Mouse (Mus musculus): ENCODE data around the gene Magix. TPM values are rescaled to one million over a fixed set of nuclear protein-coding genes. Genes with fewer than 3 reads are reported as not detected.

Magix gene
- polyA plus RNA-seq, 2 experiments: 0.55 to 0.87 TPM

- no peaks in the 10 kb centered on the region for H3K36me3 ChIP-seq (ENCODE audit: control insufficient read depth, insufficient read depth, low read length)
- H3K27ac ChIP-seq (replicated peaks; ENCODE audit: low read depth, low read length): 0 out of 2 replicates have a peak within 1 kb of the TSS, but pooled peaks have one; percentile 33
- peak within 1 kb of the TSS; percentile 55 for H3K4me3 ChIP-seq (replicated peaks; ENCODE audit: low read length)
- DNase-seq (ENCODE audit: low spot score) (peak; percentile 92), ATAC-seq (ENCODE audit: low FRiP score, low read depth) (peak; percentile 98)
- H3K27me3 ChIP-seq (ENCODE audit: control insufficient read depth, insufficient read depth, low read length): no peaks in the 10 kb centered on the region
- H3K4me2 ChIP-seq (replicated peaks; ENCODE audit: low read depth, low read length, severe bottlenecking): peak within 1 kb of the TSS; percentile 53
- H3K4me1 ChIP-seq (ENCODE audit: control insufficient read depth, insufficient read depth, low read length): no peaks in the 10 kb centered on the region
- H3K9me3 ChIP-seq (ENCODE audit: control insufficient read depth, low read length): no peaks in the 10 kb centered on the region
- TF ChIP-seq POLR2A (IDR thresholded peaks at IDR 0.05; ENCODE audit: borderline replicate concordance, extremely low read depth, insufficient read depth, insufficient read length): no peak
- peak within 1 kb of the TSS; percentile 61 for H3K9ac ChIP-seq (ENCODE audit: low read depth, low read length, severe bottlenecking)
- 20% methylated on average over 33 of the region's 33 CpGs for WGBS
Measured at GRCm38 (mm10) chrX:7696954-7697381, 15.9 kb upstream of the Magix start, which contains the start of gene Gpkow. Gene Gpkow, plus strand, starts transcription at chrX:7697131.

- WGBS: 49% methylated on average over 6 of the region's 6 CpGs
- TF ChIP-seq POLR2A (IDR thresholded peaks at IDR 0.05; ENCODE audit: borderline replicate concordance, extremely low read depth, insufficient read depth, insufficient read length): no peak
- Histone ChIP-seq H3K4me1 (ENCODE audit: control insufficient read depth, insufficient read depth, low read length) (no peaks in the 10 kb centered on the region), H3K9me3 (ENCODE audit: control insufficient read depth, low read length) (no peaks in the 10 kb centered on the region), H3K36me3 (ENCODE audit: control insufficient read depth, insufficient read depth, low read length) (no peaks in the 10 kb centered on the region), H3K27ac (replicated peaks; ENCODE audit: low read depth, low read length) (no peak overlapping the region), H3K4me2 (replicated peaks; ENCODE audit: low read depth, low read length, severe bottlenecking) (peak overlapping the region; percentile 31), H3K9ac (ENCODE audit: low read depth, low read length, severe bottlenecking) (no peak overlapping the region), H3K27me3 (ENCODE audit: control insufficient read depth, insufficient read depth, low read length) (no peaks in the 10 kb centered on the region), H3K4me3 (replicated peaks; ENCODE audit: low read length) (peak overlapping the region; percentile 55)
- ATAC-seq (ENCODE audit: low FRiP score, low read depth): 0 out of 2 replicates have a peak, but pooled peaks have one; percentile 5
- no peak for DNase-seq (ENCODE audit: low spot score)
Measured at GRCm38 (mm10) chrX:7696520-7696919, 15.5 kb upstream of the Magix start.

GRCm38 (mm10) chrX:7692862-7693261 is 11.8 kb upstream of the Magix start:
- Histone ChIP-seq H3K4me2 (replicated peaks; ENCODE audit: low read depth, low read length, severe bottlenecking) (no peak overlapping the region), H3K27ac (replicated peaks; ENCODE audit: low read depth, low read length) (no peak overlapping the region), H3K4me1 (ENCODE audit: control insufficient read depth, insufficient read depth, low read length) (no peaks in the 10 kb centered on the region), H3K9ac (ENCODE audit: low read depth, low read length, severe bottlenecking) (no peak overlapping the region), H3K4me3 (replicated peaks; ENCODE audit: low read length) (no peak overlapping the region), H3K36me3 (ENCODE audit: control insufficient read depth, insufficient read depth, low read length) (no peaks in the 10 kb centered on the region), H3K9me3 (ENCODE audit: control insufficient read depth, low read length) (no peaks in the 10 kb centered on the region), H3K27me3 (ENCODE audit: control insufficient read depth, insufficient read depth, low read length) (no peaks in the 10 kb centered on the region)
- no peak for TF ChIP-seq POLR2A (IDR thresholded peaks at IDR 0.05; ENCODE audit: borderline replicate concordance, extremely low read depth, insufficient read depth, insufficient read length)
- WGBS: 42% methylated on average over 4 of the region's 4 CpGs
- ATAC-seq (ENCODE audit: low FRiP score, low read depth) (no peak), DNase-seq (ENCODE audit: low spot score) (no peak)

- WGBS: 71% methylated on average over 3 of the region's 3 CpGs
Measured at GRCm38 (mm10) chrX:7690486-7690885, 9.4 kb upstream of the Magix start.

GRCm38 (mm10) chrX:7688321-7688720 is 7.3 kb upstream of the Magix start:
- Histone ChIP-seq H3K9ac (ENCODE audit: low read depth, low read length, severe bottlenecking) (no peak overlapping the region), H3K27ac (replicated peaks; ENCODE audit: low read depth, low read length) (no peak overlapping the region), H3K27me3 (ENCODE audit: control insufficient read depth, insufficient read depth, low read length) (no peaks in the 10 kb centered on the region), H3K4me1 (ENCODE audit: control insufficient read depth, insufficient read depth, low read length) (no peaks in the 10 kb centered on the region), H3K4me3 (replicated peaks; ENCODE audit: low read length) (no peak overlapping the region), H3K9me3 (ENCODE audit: control insufficient read depth, low read length) (no peaks in the 10 kb centered on the region), H3K36me3 (ENCODE audit: control insufficient read depth, insufficient read depth, low read length) (no peaks in the 10 kb centered on the region), H3K4me2 (replicated peaks; ENCODE audit: low read depth, low read length, severe bottlenecking) (no peak overlapping the region)
- WGBS: 100% methylated on average over 2 of the region's 2 CpGs
- ATAC-seq (ENCODE audit: low FRiP score, low read depth) (no peak), DNase-seq (ENCODE audit: low spot score) (no peak)
- TF ChIP-seq POLR2A (IDR thresholded peaks at IDR 0.05; ENCODE audit: borderline replicate concordance, extremely low read depth, insufficient read depth, insufficient read length): no peak

More at GRCm38 (mm10) chrX:7690486-7690885, 9.4 kb upstream of the Magix start:
- DNase-seq (ENCODE audit: low spot score): no peak
- no peak overlapping the region for H3K27ac ChIP-seq (replicated peaks; ENCODE audit: low read depth, low read length)
- no peak overlapping the region for H3K4me3 ChIP-seq (replicated peaks; ENCODE audit: low read length)
- TF ChIP-seq POLR2A (IDR thresholded peaks at IDR 0.05; ENCODE audit: borderline replicate concordance, extremely low read depth, insufficient read depth, insufficient read length): no peak
- no peaks in the 10 kb centered on the region for H3K4me1 ChIP-seq (ENCODE audit: control insufficient read depth, insufficient read depth, low read length)
- H3K4me2 ChIP-seq (replicated peaks; ENCODE audit: low read depth, low read length, severe bottlenecking): no peak overlapping the region
- no peaks in the 10 kb centered on the region for H3K27me3 ChIP-seq (ENCODE audit: control insufficient read depth, insufficient read depth, low read length)
- no peaks in the 10 kb centered on the region for H3K9me3 ChIP-seq (ENCODE audit: control insufficient read depth, low read length)
- H3K36me3 ChIP-seq (ENCODE audit: control insufficient read depth, insufficient read depth, low read length): no peaks in the 10 kb centered on the region
- no peak for ATAC-seq (ENCODE audit: low FRiP score, low read depth)
- no peak overlapping the region for H3K9ac ChIP-seq (ENCODE audit: low read depth, low read length, severe bottlenecking)

- Histone ChIP-seq H3K4me1 (ENCODE audit: control insufficient read depth, insufficient read depth, low read length) (no peaks in the 10 kb centered on the region), H3K9ac (ENCODE audit: low read depth, low read length, severe bottlenecking) (no peak overlapping the region; the same call in 1 of the 2 replicates), H3K27me3 (ENCODE audit: control insufficient read depth, insufficient read depth, low read length) (no peaks in the 10 kb centered on the region), H3K36me3 (ENCODE audit: control insufficient read depth, insufficient read depth, low read length) (no peaks in the 10 kb centered on the region), H3K4me2 (replicated peaks; ENCODE audit: low read depth, low read length, severe bottlenecking) (peak overlapping the region; percentile 43), H3K4me3 (replicated peaks; ENCODE audit: low read length) (peak overlapping the region; percentile 29), H3K9me3 (ENCODE audit: control insufficient read depth, low read length) (no peaks in the 10 kb centered on the region), H3K27ac (replicated peaks; ENCODE audit: low read depth, low read length) (no peak overlapping the region)
- TF ChIP-seq POLR2A (IDR thresholded peaks at IDR 0.05; ENCODE audit: borderline replicate concordance, extremely low read depth, insufficient read depth, insufficient read length): no peak
- ATAC-seq (ENCODE audit: low FRiP score, low read depth) (peak; percentile 53), DNase-seq (ENCODE audit: low spot score) (no peak)
- WGBS: 23% methylated on average over 12 of the region's 12 CpGs
Measured at GRCm38 (mm10) chrX:7680057-7680412, 1.0 kb downstream of the Magix start.
